Mouse (Mus musculus) Muller cell, postnatal 12 days (primary cell): ENCODE results near the gene Rps28.

Source experiments
- DNase-seq: peaks from one replicate; pipeline ENCODE4 v3.0.0-alpha.2; 2015; ENCODE audit errors: inconsistent ontology term

The Rps28 gene

DNA sequence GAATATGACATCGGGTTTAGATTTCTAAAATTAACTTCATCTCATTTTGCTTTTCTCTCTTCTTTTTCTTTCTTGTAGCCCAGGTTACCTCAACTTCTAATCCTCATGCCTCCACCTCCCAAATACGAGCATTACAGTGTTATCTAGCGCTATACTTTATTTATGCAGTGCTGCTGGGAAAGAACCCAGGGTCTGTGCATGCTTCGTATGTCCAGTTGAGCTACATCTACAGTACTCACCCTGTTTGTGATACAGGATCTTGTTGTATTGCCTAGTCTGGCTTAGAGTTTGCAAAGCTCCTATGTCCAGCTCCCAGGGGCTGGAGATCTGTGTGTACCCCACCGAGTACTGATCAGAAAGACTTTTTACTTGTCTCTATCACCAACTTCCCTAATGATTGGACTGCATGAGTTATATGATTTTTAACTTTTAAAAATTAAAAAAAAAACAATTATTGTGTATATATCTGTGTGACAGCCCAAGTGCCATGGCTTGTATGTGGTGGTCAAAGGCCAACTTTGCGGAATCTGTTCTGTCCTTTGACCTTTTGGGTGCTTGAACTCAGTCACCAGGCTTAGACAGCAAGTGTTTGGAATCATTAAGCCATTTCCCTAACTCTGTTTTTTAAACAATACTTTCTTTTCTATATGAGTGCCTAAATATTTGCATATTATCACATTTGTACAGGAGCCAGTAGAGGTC lies 50.3 kb downstream of the Rps28 start:
- no peak for DNase-seq

- no peak for DNase-seq
These were observed 50.9 kb downstream of the Rps28 start for GRCm38 (mm10) chr17:33773426-33773825.

- no peak for DNase-seq
These were observed 52.7 kb downstream of the Rps28 start for GRCm38 (mm10) chr17:33771617-33772016.
